Mouse (Mus musculus) kidney, postnatal 0 days (tissue): Measurements from ENCODE around the gene Clybl. TPM values are rescaled to one million over a fixed set of nuclear protein-coding genes. Genes with fewer than 3 reads are reported as not detected.

ENCODE experiments used
- ATAC-seq: fragments of 200-750 bp; cut with Nextera tagmentation; replicated peaks from 2 replicates; pipeline ENCODE4 v1.8.0; 2017; ENCODE audit warnings: low read depth, moderate number of reproducible peaks, moderate TSS enrichment, moderate library complexity; ENCODE audit not compliant: low FRiP score
- DNase-seq: peaks from one replicate; pipeline ENCODE4 v3.0.0-alpha.2; 2016; ENCODE audit warnings: low spot score
- H3K27ac ChIP-seq: fragments of 300-500 bp; sonication (generic); 2 replicates; pipeline ENCODE4 v1.5.1; 2014; ENCODE audit warnings: mild to moderate bottlenecking
- H3K27me3 ChIP-seq: fragments of 300-500 bp; sonication (generic); 2 replicates; pipeline ENCODE4 v1.6.1; 2014; ENCODE audit warnings: low read length, mixed read lengths; ENCODE audit not compliant: insufficient read depth
- H3K36me3 ChIP-seq: fragments of 300-500 bp; sonication (generic); 2 replicates; pipeline ENCODE4 v1.6.1; 2014; ENCODE audit warnings: low read length, mixed read lengths; ENCODE audit not compliant: insufficient read depth
- H3K4me1 ChIP-seq: fragments of 300-500 bp; sonication (generic); replicated peaks from 2 replicates; pipeline ENCODE4 v1.6.1; 2014; ENCODE audit warnings: antibody characterized with exemption, low read length, mixed read lengths; ENCODE audit not compliant: insufficient read depth
- H3K4me2 ChIP-seq: fragments of 300-500 bp; sonication (generic); 2 replicates; pipeline ENCODE4 v1.6.1; 2014; ENCODE audit warnings: mild to moderate bottlenecking, low read length, moderate library complexity, mixed read lengths
- H3K4me3 ChIP-seq: fragments of 300-500 bp; sonication (generic); replicated peaks from 2 replicates; pipeline ENCODE4 v1.5.1; 2014; ENCODE audit warnings: low read depth, low read length
- H3K9ac ChIP-seq: fragments of 300-500 bp; sonication (generic); 2 replicates; pipeline ENCODE4 v1.6.1; 2014; ENCODE audit warnings: low read depth, low read length
- H3K9me3 ChIP-seq: fragments of 300-500 bp; sonication (generic); replicated peaks from 2 replicates; pipeline ENCODE4 v1.6.1; 2016; ENCODE audit warnings: low read length, inconsistent platforms, mixed read lengths
- CTCF ChIP-seq: IDR thresholded peaks from 2 replicates; pipeline ENCODE4 v1.5.1; 2016; ENCODE audit warnings: antibody characterized with exemption, low read depth, mild to moderate bottlenecking, moderate library complexity
- WGBS: fragments of 180-500 bp; shearing (Covaris S2); extraction: QIAGEN DNeasy Blood & Tissue Kit; methylation state at CpG from one replicate; pipeline ENCODE4 v1.1.7; 2014; 5-methylcytosine and 5-hydroxymethylcytosine counted together
- polyA plus RNA-seq: library from polyadenylated mRNA; unstranded; fragments of >200 nt; fragmentation: Nextera tagmentation; extraction: Ambion mirVana; gene quantifications from 2 replicates; pipeline ENCODE4 v1.2.1, GENCODE M21; 2015

The Clybl gene
- polyA plus RNA-seq, 1 experiment from 2014 or later = 45.7 TPM

DNA sequence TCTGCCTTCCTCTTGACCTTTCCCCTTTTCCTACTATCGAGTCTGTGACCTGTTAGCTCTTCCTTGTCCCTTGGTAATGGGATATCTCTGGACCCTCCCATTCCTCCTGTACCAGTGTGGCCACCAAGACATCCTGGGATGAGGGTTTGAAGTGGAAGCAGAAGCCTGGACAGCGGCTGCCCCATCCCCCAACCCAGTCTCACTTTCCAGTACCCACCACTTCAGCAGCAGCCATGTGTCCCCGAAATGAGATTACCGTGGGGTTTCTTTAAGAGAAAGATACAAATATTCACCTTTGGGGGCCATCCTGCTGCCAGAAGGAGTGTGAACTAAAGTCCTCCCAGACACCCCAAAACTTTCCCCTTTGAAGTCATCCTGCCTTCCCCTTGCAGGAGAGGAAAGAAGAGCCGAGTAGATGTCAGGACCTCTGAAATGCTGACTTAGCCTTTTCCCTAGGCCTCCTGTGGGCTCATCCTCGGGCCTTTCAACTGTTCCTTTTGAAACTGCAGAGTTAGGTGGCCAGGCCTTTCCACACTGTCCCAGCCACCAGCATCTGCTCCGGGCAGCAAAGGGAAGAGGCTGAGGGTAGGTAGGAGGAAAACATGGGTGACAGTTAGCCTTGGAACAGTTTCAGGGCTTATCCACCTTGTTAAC lies 44.1 kb downstream of the Clybl start:
- Histone ChIP-seq H3K4me2 (no peak overlapping the region), H3K9me3 (no peaks in the 10 kb centered on the region), H3K27me3 (peaks cover 43% of the 10 kb centered on the region), H3K27ac (no peak overlapping the region), H3K9ac (no peak overlapping the region), H3K4me3 (no peak overlapping the region), H3K4me1 (no peaks in the 10 kb centered on the region), H3K36me3 (no peaks in the 10 kb centered on the region)
- WGBS = 33% methylated on average over 7 of the region's 7 CpGs
- no peak for TF ChIP-seq CTCF
- DNase-seq = no peak
- no peak for ATAC-seq

DNA sequence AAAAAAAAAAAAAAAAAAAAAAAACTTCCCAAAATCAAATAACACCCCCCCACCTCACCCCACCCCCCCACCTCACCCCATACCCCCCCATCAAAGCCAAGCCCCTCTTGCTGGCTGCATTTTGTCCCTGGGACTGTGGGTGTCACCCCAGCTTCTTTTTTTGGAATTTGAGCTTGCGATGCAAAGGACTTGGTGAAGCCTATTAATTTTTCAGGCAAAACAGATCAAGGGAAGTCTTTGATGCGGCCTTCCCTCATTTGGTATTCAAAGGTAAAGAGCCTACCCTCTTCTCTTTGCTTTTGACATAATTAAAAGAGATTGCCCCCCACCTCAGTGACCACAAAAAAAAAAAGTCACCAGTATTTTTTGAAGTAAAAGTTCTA lies 44.6 kb downstream of the Clybl start:
- Histone ChIP-seq H3K4me3 (no peak overlapping the region), H3K27ac (no peak overlapping the region), H3K36me3 (no peaks in the 10 kb centered on the region), H3K9me3 (no peaks in the 10 kb centered on the region), H3K4me2 (no peak overlapping the region), H3K4me1 (no peaks in the 10 kb centered on the region), H3K9ac (no peak overlapping the region), H3K27me3 (peaks cover 43% of the 10 kb centered on the region)
- no peak for ATAC-seq
- no peak; the same call in 1 of the 2 replicates for TF ChIP-seq CTCF
- 75% methylated on average over 2 of the region's 2 CpGs for WGBS
- no peak for DNase-seq

DNA sequence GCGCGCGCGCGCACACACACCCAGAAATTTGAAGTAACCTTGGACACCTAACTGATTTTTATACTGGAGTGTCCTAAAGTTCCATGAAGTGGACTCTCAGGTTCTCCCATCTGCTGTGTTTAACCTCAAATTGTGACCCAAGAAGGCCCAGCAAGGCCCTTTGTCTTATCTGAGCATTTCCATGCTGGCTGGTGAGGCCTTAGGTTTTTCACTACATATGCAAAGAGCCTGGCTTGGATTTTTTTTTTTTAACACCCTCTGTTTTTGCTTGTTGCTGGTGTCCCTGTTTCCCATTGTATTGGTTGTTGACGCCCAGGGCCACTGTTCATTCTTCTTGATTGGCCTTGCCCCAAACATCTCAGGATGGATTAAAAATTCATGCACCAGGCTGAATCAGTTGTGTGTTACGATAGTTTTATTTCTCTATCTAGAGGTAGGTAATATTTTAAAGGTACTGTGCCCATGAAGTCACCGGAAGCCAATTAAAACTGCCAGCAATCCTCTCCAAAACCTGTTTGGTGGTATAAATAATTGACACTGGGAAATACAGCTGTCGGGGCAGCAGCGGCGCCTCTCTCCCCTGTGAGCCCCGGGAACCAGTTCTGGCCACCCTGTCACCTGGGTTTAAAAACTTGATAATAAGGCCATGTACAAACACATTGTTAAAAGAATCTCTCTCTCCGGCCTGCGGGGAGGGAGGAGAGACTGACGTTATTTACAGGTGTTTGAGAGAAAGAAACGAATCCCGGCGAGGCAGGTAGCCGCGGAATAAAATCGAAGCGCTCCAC lies 45.4 kb downstream of the Clybl start:
- Histone ChIP-seq H3K36me3 (no peaks in the 10 kb centered on the region), H3K9me3 (no peaks in the 10 kb centered on the region), H3K27me3 (peaks cover 43% of the 10 kb centered on the region), H3K27ac (no peak overlapping the region), H3K4me3 (no peak overlapping the region), H3K9ac (no peak overlapping the region), H3K4me2 (no peak overlapping the region), H3K4me1 (no peaks in the 10 kb centered on the region)
- DNase-seq = no peak
- WGBS = 76% methylated on average over 22 of the region's 22 CpGs
- ATAC-seq = no peak
- no peak for TF ChIP-seq CTCF

DNA sequence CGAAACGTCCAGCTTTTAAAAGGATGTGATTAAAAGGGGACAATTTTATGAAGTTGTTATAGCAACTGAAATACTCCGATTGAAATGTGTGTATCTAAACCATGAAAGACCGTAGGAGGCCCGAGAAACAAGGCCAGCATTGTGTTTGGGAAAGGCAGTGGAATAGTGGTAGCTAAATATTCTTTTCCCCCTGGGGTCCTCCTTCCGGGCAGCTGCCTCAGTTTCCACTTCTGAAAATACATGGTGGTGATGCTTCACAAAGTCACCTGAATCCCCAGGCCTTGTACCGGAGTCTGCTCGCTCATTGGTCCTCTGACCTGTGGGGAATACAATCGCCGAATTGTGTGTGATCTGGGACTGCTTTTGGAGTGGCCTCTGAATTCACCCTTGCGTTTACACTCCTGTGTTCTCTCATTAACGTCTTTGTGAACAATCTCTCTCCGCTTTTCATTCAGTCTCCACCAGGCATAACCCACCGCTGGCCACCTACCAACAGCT lies 46.0 kb downstream of the Clybl start:
- Histone ChIP-seq H3K9ac (no peak overlapping the region), H3K4me1 (no peaks in the 10 kb centered on the region), H3K4me3 (no peak overlapping the region), H3K9me3 (no peaks in the 10 kb centered on the region), H3K36me3 (no peaks in the 10 kb centered on the region), H3K27ac (no peak overlapping the region), H3K4me2 (no peak overlapping the region), H3K27me3 (peaks cover 43% of the 10 kb centered on the region)
- TF ChIP-seq CTCF = no peak
- 61% methylated on average over 14 of the region's 14 CpGs for WGBS
- ATAC-seq (no peak), DNase-seq (no peak)

DNA sequence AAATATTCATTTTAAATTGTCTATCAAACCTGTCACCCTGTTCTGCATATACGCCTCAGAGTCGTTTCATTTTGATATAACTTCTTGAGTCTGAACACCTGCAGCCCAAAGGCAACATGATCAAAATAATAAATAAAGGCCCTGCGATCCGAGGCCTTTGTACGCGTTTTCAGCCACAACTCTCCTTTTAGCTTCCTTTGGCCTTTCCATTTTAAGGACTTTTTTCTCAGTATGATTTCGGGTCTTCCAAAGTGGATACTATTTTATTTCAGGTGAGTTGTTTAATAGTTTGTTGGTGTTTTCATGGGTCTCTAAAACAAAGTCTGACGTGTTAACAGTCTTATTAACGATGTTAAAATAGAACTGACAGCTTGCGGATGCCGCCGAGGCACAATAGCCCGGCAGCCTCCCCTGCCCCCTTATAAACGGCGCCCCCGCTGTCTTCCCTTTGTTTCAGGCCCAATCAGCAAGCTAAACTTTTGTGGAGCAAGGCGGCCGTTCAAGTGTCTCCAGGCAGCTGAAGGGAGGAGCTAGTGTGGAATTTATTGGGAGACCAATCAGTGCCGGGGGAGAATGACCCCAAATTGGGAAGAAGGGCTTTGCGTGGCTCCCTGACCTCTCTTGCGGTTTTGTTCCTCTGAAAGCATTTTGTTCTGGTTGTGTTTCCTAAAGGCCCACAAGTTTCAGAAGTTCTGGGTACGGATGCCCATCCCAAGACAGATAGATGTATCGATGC lies 47.5 kb downstream of the Clybl start:
- TF ChIP-seq CTCF = no peak
- H3K27me3 ChIP-seq = peaks cover 43% of the 10 kb centered on the region
- no peak overlapping the region for H3K4me3 ChIP-seq
- no peak overlapping the region for H3K9ac ChIP-seq
- no peak overlapping the region for H3K27ac ChIP-seq
- no peaks in the 10 kb centered on the region for H3K9me3 ChIP-seq
- no peaks in the 10 kb centered on the region for H3K4me1 ChIP-seq
- H3K36me3 ChIP-seq = no peaks in the 10 kb centered on the region
- WGBS = 30% methylated on average over 23 of the region's 23 CpGs
- ATAC-seq (no peak), DNase-seq (no peak)
- no peak overlapping the region for H3K4me2 ChIP-seq

DNA sequence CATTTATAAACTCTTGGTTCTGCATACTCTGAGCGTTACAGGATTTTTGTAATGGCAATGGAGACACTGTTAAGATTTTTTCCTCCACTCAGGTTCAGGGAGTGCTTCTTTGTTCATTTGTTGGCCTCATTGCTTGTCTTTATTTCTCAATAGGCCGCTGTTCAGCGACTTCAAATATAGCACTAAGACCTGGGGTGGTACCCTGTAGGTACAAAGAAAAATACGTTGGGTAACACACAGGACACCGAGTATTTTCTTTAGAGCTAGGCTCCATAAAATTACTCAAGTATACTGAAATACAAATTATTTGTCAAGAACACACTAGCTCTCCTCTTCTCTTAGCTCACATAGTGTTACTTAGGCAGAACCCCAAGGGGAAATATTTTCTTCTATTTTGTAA lies 48.5 kb downstream of the Clybl start:
- Histone ChIP-seq H3K4me3 (no peak overlapping the region), H3K27me3 (peaks cover 38% of the 10 kb centered on the region), H3K27ac (no peak overlapping the region), H3K9ac (no peak overlapping the region), H3K4me1 (no peaks in the 10 kb centered on the region), H3K36me3 (no peaks in the 10 kb centered on the region), H3K4me2 (no peak overlapping the region), H3K9me3 (no peaks in the 10 kb centered on the region)
- TF ChIP-seq CTCF = no peak
- 87% methylated on average over 5 of the region's 5 CpGs for WGBS
- ATAC-seq = no peak
- no peak for DNase-seq
